Mouse (Mus musculus): ENCODE results near the gene Srek1. TPM values are rescaled to one million over a fixed set of nuclear protein-coding genes. Genes with fewer than 3 reads are reported as not detected.
A peak's percentile ranks its signal among the peaks of the same experiment; 100 is the strongest.

Srek1 gene
- polyA plus RNA-seq (2015; fragmentation: Nextera tagmentation; extraction: Ambion mirVana) = 47.7 and 49.3 TPM in 2 replicates

GRCm38 (mm10) chr13:103774119-103774757, at the start of gene Srek1:
Gene Srek1 (minus strand): TSS chr13:103774608.
- Histone ChIP-seq H3K4me3 (peak within 1 kb of the TSS; percentile 80), H3K9ac (peak within 1 kb of the TSS; percentile 93), H3K27ac (replicated peaks) (peak within 1 kb of the TSS; percentile 99), H3K36me3 (peaks cover 4% of the 10 kb centered on the region), H3K4me2 (peak within 1 kb of the TSS; percentile 77), H3K9me3 (no peaks in the 10 kb centered on the region), H3K27me3 (replicated peaks) (no peaks in the 10 kb centered on the region; the same call in 1 of the 2 replicates), H3K4me1 (peaks cover 28% of the 10 kb centered on the region)
- WGBS = 1% methylated on average over 81 of the region's 81 CpGs
- peak; percentile 91 for ATAC-seq (ENCODE audit: extremely low read depth, insufficient number of reproducible peaks, low FRiP score, low TSS enrichment)

DNA sequence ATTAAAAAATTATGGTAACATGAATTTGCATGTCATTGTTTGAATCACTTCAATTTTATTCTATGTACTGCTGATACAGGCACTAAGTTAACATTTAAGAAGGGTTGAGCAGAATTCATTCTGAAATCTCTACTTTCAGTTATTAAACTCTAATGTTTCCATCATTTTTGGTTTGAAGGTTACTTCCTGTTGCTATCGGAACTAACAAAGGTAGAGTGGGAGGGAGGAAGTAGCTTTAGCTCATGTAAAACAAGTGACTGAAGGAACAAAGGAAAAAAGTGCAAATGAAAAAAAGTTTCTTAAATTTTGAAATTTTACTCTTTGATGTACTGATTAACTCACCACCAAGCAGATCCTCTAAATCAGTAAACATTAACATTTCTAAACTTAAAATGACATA, 47.9 kb upstream of the Srek1 start:
- peaks cover 59% of the 10 kb centered on the region for H3K36me3 ChIP-seq
- no peak for ATAC-seq (ENCODE audit: extremely low read depth, insufficient number of reproducible peaks, low FRiP score, low TSS enrichment)
- H3K4me1 ChIP-seq = peaks cover 4% of the 10 kb centered on the region; the same call in 1 of the 2 replicates
- no peak overlapping the region for H3K27ac ChIP-seq (replicated peaks)
- 94% methylated on average over 1 of the region's 1 CpGs for WGBS
- H3K27me3 ChIP-seq (replicated peaks) = no peaks in the 10 kb centered on the region
- H3K9ac ChIP-seq = no peak overlapping the region
- no peak overlapping the region for H3K4me2 ChIP-seq
- H3K9me3 ChIP-seq = no peaks in the 10 kb centered on the region
- no peak overlapping the region for H3K4me3 ChIP-seq

DNA sequence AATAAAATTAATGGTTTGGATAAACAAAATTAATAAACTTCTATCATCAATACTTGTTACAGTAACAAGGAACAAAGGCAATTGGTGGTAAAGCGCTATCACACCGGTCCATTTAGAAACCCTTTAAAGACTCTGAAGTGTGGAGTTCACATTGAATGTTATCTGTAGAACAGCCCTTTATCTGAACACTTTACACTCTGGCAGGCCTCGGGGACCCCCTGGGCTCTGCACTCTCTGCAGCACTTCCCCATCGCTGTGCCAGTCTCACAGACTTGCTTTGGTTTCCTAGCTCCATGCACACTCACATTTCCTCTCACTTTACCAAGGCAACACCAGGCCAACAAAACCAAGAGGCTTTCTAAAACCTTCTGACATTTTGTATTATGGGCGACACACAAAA, 45.0 kb upstream of the Srek1 start:
- no peak overlapping the region for H3K4me3 ChIP-seq
- WGBS = 36% methylated on average over 5 of the region's 5 CpGs
- peaks cover 4% of the 10 kb centered on the region; the same call in 1 of the 2 replicates for H3K4me1 ChIP-seq
- no peak overlapping the region for H3K27ac ChIP-seq (replicated peaks)
- no peak overlapping the region for H3K9ac ChIP-seq
- H3K36me3 ChIP-seq = peaks cover 58% of the 10 kb centered on the region
- H3K27me3 ChIP-seq (replicated peaks) = no peaks in the 10 kb centered on the region
- no peak overlapping the region for H3K4me2 ChIP-seq
- no peak for ATAC-seq (ENCODE audit: extremely low read depth, insufficient number of reproducible peaks, low FRiP score, low TSS enrichment)
- no peaks in the 10 kb centered on the region for H3K9me3 ChIP-seq

- H3K9ac ChIP-seq = no peak overlapping the region
- 89% methylated on average over 3 of the region's 3 CpGs for WGBS
- H3K36me3 ChIP-seq = peaks cover 47% of the 10 kb centered on the region
- no peak overlapping the region for H3K4me3 ChIP-seq
- H3K9me3 ChIP-seq = no peaks in the 10 kb centered on the region
- ATAC-seq (ENCODE audit: extremely low read depth, insufficient number of reproducible peaks, low FRiP score, low TSS enrichment) = no peak
- H3K27me3 ChIP-seq (replicated peaks) = no peaks in the 10 kb centered on the region
- no peak overlapping the region for H3K4me2 ChIP-seq
- peaks cover 4% of the 10 kb centered on the region; the same call in 1 of the 2 replicates for H3K4me1 ChIP-seq
- no peak overlapping the region for H3K27ac ChIP-seq (replicated peaks)
Measured at GRCm38 (mm10) chr13:103817935-103818334, 43.5 kb upstream of the Srek1 start.

GRCm38 (mm10) chr13:103807464-103807863, 33.1 kb upstream of the Srek1 start:
- Histone ChIP-seq H3K9ac (no peak overlapping the region), H3K9me3 (no peaks in the 10 kb centered on the region), H3K4me3 (no peak overlapping the region), H3K36me3 (peaks cover 1% of the 10 kb centered on the region; the same call in 1 of the 2 replicates), H3K4me1 (peaks cover 21% of the 10 kb centered on the region), H3K4me2 (no peak overlapping the region), H3K27ac (replicated peaks) (0 out of 2 replicates have a peak overlapping the region, but pooled peaks have one; percentile 3), H3K27me3 (replicated peaks) (no peaks in the 10 kb centered on the region)
- ATAC-seq (ENCODE audit: extremely low read depth, insufficient number of reproducible peaks, low FRiP score, low TSS enrichment) = no peak
- WGBS = 46% methylated on average over 5 of the region's 5 CpGs

GRCm38 (mm10) chr13:103806210-103806851, 31.9 kb upstream of the Srek1 start:
- Histone ChIP-seq H3K36me3 (no peaks in the 10 kb centered on the region), H3K9ac (no peak overlapping the region), H3K4me1 (peaks cover 21% of the 10 kb centered on the region), H3K27ac (replicated peaks) (no peak overlapping the region; the same call in 1 of the 2 replicates), H3K9me3 (no peaks in the 10 kb centered on the region), H3K4me2 (no peak overlapping the region), H3K27me3 (replicated peaks) (no peaks in the 10 kb centered on the region), H3K4me3 (no peak overlapping the region)
- 36% methylated on average over 6 of the region's 6 CpGs for WGBS
- ATAC-seq (ENCODE audit: extremely low read depth, insufficient number of reproducible peaks, low FRiP score, low TSS enrichment) = no peak

- WGBS = 73% methylated on average over 5 of the region's 5 CpGs
- no peak overlapping the region for H3K4me3 ChIP-seq
Measured at GRCm38 (mm10) chr13:103803721-103804120, 29.3 kb upstream of the Srek1 start.

DNA sequence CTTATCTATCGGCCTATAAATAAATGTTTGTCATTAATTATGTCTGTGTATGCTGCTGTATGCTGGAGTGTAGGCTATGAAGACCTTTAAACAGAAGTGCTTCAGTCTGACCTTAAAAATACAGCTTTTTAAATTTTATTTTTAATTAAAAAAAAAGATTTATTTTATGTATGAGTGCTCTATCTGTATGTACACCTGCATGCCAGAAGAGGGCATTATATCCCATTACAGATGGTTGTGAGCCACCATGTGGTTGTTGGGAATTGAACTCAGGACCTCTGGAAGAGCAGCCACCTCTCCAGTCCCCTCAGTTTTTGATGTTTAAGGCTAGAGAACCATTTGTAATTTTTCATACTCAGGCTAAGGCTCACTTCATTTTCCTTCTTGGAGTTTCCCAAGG, 26.6 kb upstream of the Srek1 start:
- no peaks in the 10 kb centered on the region for H3K36me3 ChIP-seq
- H3K4me1 ChIP-seq = peaks cover 6% of the 10 kb centered on the region
- no peak overlapping the region for H3K4me2 ChIP-seq
- H3K9me3 ChIP-seq = no peaks in the 10 kb centered on the region
- ATAC-seq (ENCODE audit: extremely low read depth, insufficient number of reproducible peaks, low FRiP score, low TSS enrichment) = no peak
- WGBS = 91% methylated on average over 1 of the region's 1 CpGs
- no peak overlapping the region for H3K9ac ChIP-seq
- H3K4me3 ChIP-seq = no peak overlapping the region
- no peaks in the 10 kb centered on the region for H3K27me3 ChIP-seq (replicated peaks)
- no peak overlapping the region for H3K27ac ChIP-seq (replicated peaks)

More at GRCm38 (mm10) chr13:103803721-103804120, 29.3 kb upstream of the Srek1 start:
- Histone ChIP-seq H3K4me2 (no peak overlapping the region), H3K4me1 (peaks cover 21% of the 10 kb centered on the region), H3K9me3 (no peaks in the 10 kb centered on the region), H3K36me3 (no peaks in the 10 kb centered on the region), H3K9ac (no peak overlapping the region), H3K27me3 (replicated peaks) (no peaks in the 10 kb centered on the region), H3K27ac (replicated peaks) (no peak overlapping the region)
- no peak for ATAC-seq (ENCODE audit: extremely low read depth, insufficient number of reproducible peaks, low FRiP score, low TSS enrichment)

GRCm38 (mm10) chr13:103794688-103795543, 20.5 kb upstream of the Srek1 start:
- no peak for ATAC-seq (ENCODE audit: extremely low read depth, insufficient number of reproducible peaks, low FRiP score, low TSS enrichment)
- Histone ChIP-seq H3K4me2 (no peak overlapping the region), H3K27ac (replicated peaks) (no peak overlapping the region), H3K4me3 (no peak overlapping the region), H3K36me3 (no peaks in the 10 kb centered on the region), H3K9ac (no peak overlapping the region), H3K9me3 (no peaks in the 10 kb centered on the region), H3K27me3 (replicated peaks) (no peaks in the 10 kb centered on the region), H3K4me1 (no peaks in the 10 kb centered on the region)
- 81% methylated on average over 9 of the region's 9 CpGs for WGBS

- Histone ChIP-seq H3K9ac (no peak overlapping the region), H3K27ac (replicated peaks) (no peak overlapping the region), H3K4me3 (no peak overlapping the region), H3K4me1 (no peaks in the 10 kb centered on the region), H3K9me3 (no peaks in the 10 kb centered on the region), H3K36me3 (no peaks in the 10 kb centered on the region), H3K4me2 (no peak overlapping the region), H3K27me3 (replicated peaks) (peaks cover 3% of the 10 kb centered on the region; the same call in 1 of the 2 replicates)
- WGBS = 27% methylated on average over 11 of the region's 11 CpGs
- ATAC-seq (ENCODE audit: extremely low read depth, insufficient number of reproducible peaks, low FRiP score, low TSS enrichment) = no peak
Measured at GRCm38 (mm10) chr13:103779922-103780585, 5.6 kb upstream of the Srek1 start.

- Histone ChIP-seq H3K4me3 (no peak overlapping the region), H3K9ac (no peak overlapping the region), H3K9me3 (no peaks in the 10 kb centered on the region), H3K27me3 (replicated peaks) (no peaks in the 10 kb centered on the region; the same call in 1 of the 2 replicates), H3K4me2 (no peak overlapping the region), H3K27ac (replicated peaks) (no peak overlapping the region), H3K4me1 (peaks cover 10% of the 10 kb centered on the region), H3K36me3 (no peaks in the 10 kb centered on the region)
- 57% methylated on average over 8 of the region's 8 CpGs for WGBS
- no peak for ATAC-seq (ENCODE audit: extremely low read depth, insufficient number of reproducible peaks, low FRiP score, low TSS enrichment)
Measured at GRCm38 (mm10) chr13:103777126-103777525, 2.7 kb upstream of the Srek1 start.

Data from heart, embryonic 13.5 days (tissue).